In genomic region chr17:31119429-31119828, GRCm38 (mm10) we compare ENCODE assay signal across 8 mouse cellular contexts. TPM values are rescaled to one million over a fixed set of nuclear protein-coding genes. Genes with fewer than 3 reads are reported as not detected.
A peak's percentile ranks its signal among the peaks of the same experiment; 100 is the strongest.
DNase-seq lines count a peak whose midpoint lies in the region; ATAC-seq and TF ChIP-seq lines count a peak whose summit lies in the region.

No protein-coding gene starts in this region.

- H3K27me3 ChIP-seq in kidney, adult 2 months (replicated peaks; ENCODE audit: control insufficient read depth, insufficient read depth, low read length): no peaks in the 10 kb centered on the region
- no peaks in the 10 kb centered on the region for H3K27me3 ChIP-seq in limb, embryonic 13.5 days
- no peaks in the 10 kb centered on the region for H3K27me3 ChIP-seq in midbrain, postnatal 0 days (ENCODE audit: insufficient read depth, low read length)

- H3K27ac ChIP-seq in kidney, adult 2 months (ENCODE audit: insufficient read depth, low read depth, low read length): no peak overlapping the region
- no peak overlapping the region for H3K27ac ChIP-seq in limb, embryonic 13.5 days
- no peak overlapping the region for H3K27ac ChIP-seq in midbrain, postnatal 0 days (ENCODE audit: low read depth, low read length)

- TF ChIP-seq POLR2A in kidney, adult 2 months (IDR thresholded peaks at IDR 0.05; ENCODE audit: low read depth, low read length): no peak

- 8% methylated on average over 7 of the region's 7 CpGs for WGBS in kidney, adult 2 months
- 10% methylated on average over 7 of the region's 7 CpGs for WGBS in limb, embryonic 13.5 days
- 11% methylated on average over 7 of the region's 7 CpGs for WGBS in midbrain, postnatal 0 days

- no peaks in the 10 kb centered on the region for H3K36me3 ChIP-seq in kidney, adult 2 months (ENCODE audit: control insufficient read depth, insufficient read depth, low read length)
- no peaks in the 10 kb centered on the region for H3K36me3 ChIP-seq in limb, embryonic 13.5 days
- peaks cover 14% of the 10 kb centered on the region; the same call in 1 of the 2 replicates for H3K36me3 ChIP-seq in midbrain, postnatal 0 days (ENCODE audit: insufficient read depth, low read length)

- no peak overlapping the region for H3K4me2 ChIP-seq in limb, embryonic 13.5 days (replicated peaks)
- no peak overlapping the region for H3K4me2 ChIP-seq in midbrain, postnatal 0 days (ENCODE audit: low read depth, low read length, poor library complexity, severe bottlenecking)

- H3K9ac ChIP-seq in limb, embryonic 13.5 days: no peak overlapping the region
- H3K9ac ChIP-seq in midbrain, postnatal 0 days (replicated peaks; ENCODE audit: low read length, poor library complexity, severe bottlenecking): no peak overlapping the region

- peak; percentile 93 for TF ChIP-seq CTCF in kidney, adult 2 months (conservative IDR thresholded peaks at IDR 0.05; ENCODE audit: insufficient read depth, insufficient read length, low read depth, low read length)
- TF ChIP-seq CTCF in midbrain, postnatal 0 days (IDR thresholded peaks at IDR 0.05): peak; percentile 93

- H3K4me1 ChIP-seq in kidney, adult 2 months (ENCODE audit: control insufficient read depth, insufficient read depth, low read length): no peaks in the 10 kb centered on the region
- H3K4me1 ChIP-seq in limb, embryonic 13.5 days: no peaks in the 10 kb centered on the region
- H3K4me1 ChIP-seq in midbrain, postnatal 0 days (ENCODE audit: insufficient read depth, low read length): no peaks in the 10 kb centered on the region

- H3K4me3 ChIP-seq in kidney, adult 2 months (ENCODE audit: insufficient read depth, low read depth, low read length): no peak overlapping the region
- no peak overlapping the region for H3K4me3 ChIP-seq in limb, embryonic 13.5 days
- no peak overlapping the region for H3K4me3 ChIP-seq in midbrain, postnatal 0 days (ENCODE audit: low read depth, low read length)

- ATAC-seq in limb, embryonic 13.5 days (ENCODE audit: low FRiP score, low read depth): 0 out of 2 replicates have a peak, but pooled peaks have one; percentile 32
- no peak for ATAC-seq in midbrain, postnatal 0 days (ENCODE audit: low FRiP score)

- H3K9me3 ChIP-seq in limb, embryonic 13.5 days: peaks cover 5% of the 10 kb centered on the region; the same call in 1 of the 2 replicates
- H3K9me3 ChIP-seq in midbrain, postnatal 0 days (ENCODE audit: low read length): no peaks in the 10 kb centered on the region

- DNase-seq in 416B (ENCODE audit: low read depth): peak; percentile 66
- DNase-seq in adrenal gland, adult 8-10 months: peak; percentile 41
- peak; percentile 56 for DNase-seq in embryo, embryonic 11.5 days (ENCODE audit: low read depth, low spot score)
- peak; percentile 50 to 78 for DNase-seq in gastrocnemius, postnatal 4 days (ENCODE audit: low spot score in 2 of 2)
- peak; percentile 74 for DNase-seq in kidney, adult 2 months
- DNase-seq in midbrain, postnatal 0 days (ENCODE audit: low spot score): peak; percentile 77
- DNase-seq in spleen, postnatal 14 days (ENCODE audit: low spot score in 2 of 2): peak; percentile 53 to 74

RNA-seq across cellular contexts. Expression of gene Tff3, which starts 10.0 kb away (rescaled TPM):
- not detected for total RNA-seq in adrenal gland, adult 8-10 months (2022)
- not detected for total RNA-seq in gastrocnemius, postnatal 4 days (2021)
- not detected in 2 replicates for polyA plus RNA-seq in kidney, adult 2 months (2012; rRNA removed)
- polyA plus RNA-seq in limb, embryonic 13.5 days (2015; fragmentation: Nextera tagmentation; extraction: Ambion mirVana): 0.59 TPM in 1 of 2 replicates, not detected in the other
- not detected in 2 replicates for total RNA-seq in midbrain, postnatal 0 days (2014; rRNA removed)
- polyA plus RNA-seq in midbrain, postnatal 0 days (2015; fragmentation: Nextera tagmentation; extraction: Ambion mirVana): 0.52 and 0.83 TPM in 2 replicates

RNA-seq across cellular contexts. Expression of gene Tff2, which starts 24.7 kb away (rescaled TPM):
- not detected for total RNA-seq in adrenal gland, adult 8-10 months (2022)
- not detected for total RNA-seq in gastrocnemius, postnatal 4 days (2021)
- polyA plus RNA-seq in kidney, adult 2 months (2012; rRNA removed): 0.20 TPM in 1 of 2 replicates, not detected in the other
- not detected in 2 replicates for polyA plus RNA-seq in limb, embryonic 13.5 days (2015; fragmentation: Nextera tagmentation; extraction: Ambion mirVana)
- total RNA-seq in midbrain, postnatal 0 days (2014; rRNA removed): not detected in 2 replicates
- not detected in 2 replicates for polyA plus RNA-seq in midbrain, postnatal 0 days (2015; fragmentation: Nextera tagmentation; extraction: Ambion mirVana)

RNA-seq across cellular contexts. Expression of gene Tff1, which starts 45.6 kb away (rescaled TPM):
- not detected for total RNA-seq in adrenal gland, adult 8-10 months (2022)
- total RNA-seq in gastrocnemius, postnatal 4 days (2021): not detected
- 0.31 TPM in 1 of 2 replicates, not detected in the other for polyA plus RNA-seq in kidney, adult 2 months (2012; rRNA removed)
- polyA plus RNA-seq in limb, embryonic 13.5 days (2015; fragmentation: Nextera tagmentation; extraction: Ambion mirVana): not detected in 2 replicates
- total RNA-seq in midbrain, postnatal 0 days (2014; rRNA removed): not detected in 2 replicates
- polyA plus RNA-seq in midbrain, postnatal 0 days (2015; fragmentation: Nextera tagmentation; extraction: Ambion mirVana): not detected in 2 replicates
